Mouse (Mus musculus): ENCODE measurements around the gene Amy1.
"Not testable (repeated sequence)": the region's sequence is repeated elsewhere in the genome, so short reads cannot be mapped to it uniquely, and the experiment has no call there.

Gene Amy1

GRCm38 (mm10) chr3:113606599-113606998 is at the start of gene Amy1:
Gene Amy1, minus strand, starts transcription at chr3:113606699.
- in situ Hi-C loops (cut with MboI): no loop called here

GRCm38 (mm10) chr3:113654335-113654734 is 47.8 kb upstream of the Amy1 start:
- in situ Hi-C loops (cut with MboI): no loop called here

- in situ Hi-C loops (cut with MboI): not testable (repeated sequence)
Observed at GRCm38 (mm10) chr3:113651386-113651785, 44.9 kb upstream of the Amy1 start.

- in situ Hi-C loops (cut with MboI): no loop called here
Observed at GRCm38 (mm10) chr3:113639545-113639944, 33.0 kb upstream of the Amy1 start.

GRCm38 (mm10) chr3:113634220-113634619 is 27.7 kb upstream of the Amy1 start:
- in situ Hi-C loops (cut with MboI): no loop called here

GRCm38 (mm10) chr3:113631611-113632010 is 25.1 kb upstream of the Amy1 start:
- in situ Hi-C loops (cut with MboI): no loop called here

- in situ Hi-C loops (cut with MboI): no loop called here
Observed at GRCm38 (mm10) chr3:113630564-113630963, 24.1 kb upstream of the Amy1 start.

- in situ Hi-C loops (cut with MboI): no loop called here
Observed at GRCm38 (mm10) chr3:113629606-113630359, 23.3 kb upstream of the Amy1 start, which contains the start of gene Rnpc3. Gene Rnpc3, minus strand, starts transcription at chr3:113630149.

- in situ Hi-C loops (cut with MboI): no loop called here
Observed at GRCm38 (mm10) chr3:113590844-113591243, 15.7 kb downstream of the Amy1 start.

GRCm38 (mm10) chr3:113574578-113574977 is 31.9 kb downstream of the Amy1 start:
- in situ Hi-C loops (cut with MboI): no loop called here

- in situ Hi-C loops (cut with MboI): no loop called here
Observed at GRCm38 (mm10) chr3:113574138-113574537, 32.4 kb downstream of the Amy1 start.

- in situ Hi-C loops (cut with MboI): no loop called here
Observed at GRCm38 (mm10) chr3:113572158-113572557, 34.3 kb downstream of the Amy1 start.

- in situ Hi-C loops (cut with MboI): no loop called here
Observed at GRCm38 (mm10) chr3:113539692-113540091, 66.8 kb downstream of the Amy1 start.

GRCm38 (mm10) chr3:113532328-113532727 is 74.2 kb downstream of the Amy1 start, which contains the start of gene Amy2a1:
Gene Amy2a1, minus strand, starts transcription at chr3:113532428.
- in situ Hi-C loops (cut with MboI): not testable (repeated sequence)
